Mouse (Mus musculus) forebrain, embryonic 12.5 days (tissue): ENCODE results near the gene Nodal. TPM values are rescaled to one million over a fixed set of nuclear protein-coding genes. Genes with fewer than 3 reads are reported as not detected.

ENCODE experiments used
- ATAC-seq: fragments of 200-750 bp; cut with Nextera tagmentation; 2 replicates; pipeline ENCODE4 v1.8.0; 2017; ENCODE audit warnings: moderate TSS enrichment; ENCODE audit not compliant: low FRiP score
- H3K27ac ChIP-seq: fragments of 300-500 bp; sonication (generic); 2 replicates; pipeline ENCODE4 v1.5.1; 2016; ENCODE audit warnings: mild to moderate bottlenecking
- H3K27me3 ChIP-seq: fragments of 300-500 bp; sonication (generic); 2 replicates; pipeline ENCODE4 v1.6.1; 2016; ENCODE audit warnings: mild to moderate bottlenecking
- H3K36me3 ChIP-seq: fragments of 300-500 bp; sonication (generic); replicated peaks from 2 replicates; pipeline ENCODE4 v1.6.1; 2016; ENCODE audit warnings: mild to moderate bottlenecking
- H3K4me1 ChIP-seq: fragments of 300-500 bp; sonication (generic); 2 replicates; pipeline ENCODE4 v1.6.1; 2016
- H3K4me2 ChIP-seq: fragments of 300-500 bp; sonication (generic); 2 replicates; pipeline ENCODE4 v1.6.1; 2016; ENCODE audit warnings: mild to moderate bottlenecking, moderate library complexity
- H3K4me3 ChIP-seq: fragments of 300-500 bp; sonication (generic); replicated peaks from 2 replicates; pipeline ENCODE4 v1.5.1; 2016; ENCODE audit warnings: mild to moderate bottlenecking
- H3K9ac ChIP-seq: fragments of 300-500 bp; sonication (generic); 2 replicates; pipeline ENCODE4 v1.6.1; 2016; ENCODE audit warnings: mild to moderate bottlenecking
- H3K9me3 ChIP-seq: fragments of 300-500 bp; sonication (generic); 2 replicates; pipeline ENCODE4 v1.6.1; 2016
- WGBS: fragments of 180-500 bp; shearing (Covaris S2); methylation state at CpG from one replicate; pipeline ENCODE4 v1.1.7; 2016; 5-methylcytosine and 5-hydroxymethylcytosine counted together
- polyA plus RNA-seq: library from polyadenylated mRNA; unstranded; fragments of >200 nt; fragmentation: Nextera tagmentation; extraction: Ambion mirVana; gene quantifications from 2 replicates; pipeline ENCODE4 v1.2.1, GENCODE M21; 2016

The Nodal gene
- 0.15 TPM in 1 of 2 replicates, not detected in the other for polyA plus RNA-seq

- Histone ChIP-seq H3K4me2 (peak within 1 kb of the TSS; percentile 86), H3K27me3 (peaks cover 58% of the 10 kb centered on the region), H3K4me3 (peak within 1 kb of the TSS; percentile 45), H3K4me1 (peaks cover 15% of the 10 kb centered on the region), H3K36me3 (no peaks in the 10 kb centered on the region), H3K27ac (no peak within 1 kb of the TSS), H3K9me3 (no peaks in the 10 kb centered on the region), H3K9ac (peak within 1 kb of the TSS; percentile 49; the same call in 1 of the 2 replicates)
- 0 out of 2 replicates have a peak, but pooled peaks have one; percentile 14 for ATAC-seq
- WGBS = 32% methylated on average over 10 of the region's 10 CpGs
Observed at GRCm38 (mm10) chr10:61417672-61418071, at the start of gene Nodal. Gene Nodal (plus strand): TSS chr10:61417972.

- no peaks in the 10 kb centered on the region for H3K36me3 ChIP-seq
- WGBS = 65% methylated on average over 5 of the region's 5 CpGs
- H3K4me3 ChIP-seq = no peak overlapping the region
- no peak overlapping the region for H3K27ac ChIP-seq
- no peak for ATAC-seq
- H3K4me1 ChIP-seq = no peaks in the 10 kb centered on the region
- no peaks in the 10 kb centered on the region for H3K9me3 ChIP-seq
- no peaks in the 10 kb centered on the region for H3K27me3 ChIP-seq
- H3K4me2 ChIP-seq = no peak overlapping the region
- H3K9ac ChIP-seq = no peak overlapping the region
Observed at GRCm38 (mm10) chr10:61369755-61370154, 48.0 kb upstream of the Nodal start.

GRCm38 (mm10) chr10:61370273-61370979 lies 47.3 kb upstream of the Nodal start:
- 0 out of 2 replicates have a peak, but pooled peaks cover 5% of the 10 kb centered on the region for H3K4me1 ChIP-seq

GRCm38 (mm10) chr10:61371884-61372584 lies 45.7 kb upstream of the Nodal start:
- 0 out of 2 replicates have a peak, but pooled peaks cover 5% of the 10 kb centered on the region for H3K4me1 ChIP-seq

More at GRCm38 (mm10) chr10:61370273-61370979, 47.3 kb upstream of the Nodal start:
- 80% methylated on average over 18 of the region's 18 CpGs for WGBS
- no peaks in the 10 kb centered on the region for H3K27me3 ChIP-seq
- H3K27ac ChIP-seq = no peak overlapping the region
- no peaks in the 10 kb centered on the region for H3K36me3 ChIP-seq
- no peak overlapping the region for H3K4me2 ChIP-seq
- no peak for ATAC-seq
- H3K9me3 ChIP-seq = no peaks in the 10 kb centered on the region
- no peak overlapping the region for H3K9ac ChIP-seq
- no peak overlapping the region for H3K4me3 ChIP-seq

GRCm38 (mm10) chr10:61372585-61372923 lies 45.2 kb upstream of the Nodal start:
- H3K27me3 ChIP-seq = no peaks in the 10 kb centered on the region
- no peaks in the 10 kb centered on the region for H3K36me3 ChIP-seq
- no peak overlapping the region for H3K4me2 ChIP-seq
- no peaks in the 10 kb centered on the region for H3K9me3 ChIP-seq
- 0 out of 2 replicates have a peak, but pooled peaks cover 5% of the 10 kb centered on the region for H3K4me1 ChIP-seq
- no peak overlapping the region for H3K4me3 ChIP-seq
- WGBS = 74% methylated on average over 4 of the region's 4 CpGs
- no peak for ATAC-seq
- H3K27ac ChIP-seq = no peak overlapping the region
- no peak overlapping the region for H3K9ac ChIP-seq

More at GRCm38 (mm10) chr10:61371884-61372584, 45.7 kb upstream of the Nodal start:
- Histone ChIP-seq H3K27ac (no peak overlapping the region), H3K4me2 (no peak overlapping the region), H3K36me3 (no peaks in the 10 kb centered on the region), H3K27me3 (no peaks in the 10 kb centered on the region), H3K4me3 (no peak overlapping the region), H3K9ac (no peak overlapping the region), H3K9me3 (no peaks in the 10 kb centered on the region)
- ATAC-seq = no peak
- 86% methylated on average over 9 of the region's 9 CpGs for WGBS

GRCm38 (mm10) chr10:61374076-61374475 lies 43.7 kb upstream of the Nodal start:
- WGBS = 61% methylated on average over 4 of the region's 4 CpGs
- no peak overlapping the region for H3K27ac ChIP-seq
- H3K4me1 ChIP-seq = peaks cover 5% of the 10 kb centered on the region; the same call in 1 of the 2 replicates
- no peak for ATAC-seq
- no peaks in the 10 kb centered on the region for H3K36me3 ChIP-seq
- no peaks in the 10 kb centered on the region for H3K9me3 ChIP-seq
- H3K4me3 ChIP-seq = no peak overlapping the region
- no peak overlapping the region for H3K4me2 ChIP-seq
- no peaks in the 10 kb centered on the region for H3K27me3 ChIP-seq
- no peak overlapping the region for H3K9ac ChIP-seq

- ATAC-seq = no peak
- no peak overlapping the region for H3K9ac ChIP-seq
- H3K4me2 ChIP-seq = no peak overlapping the region
- H3K4me3 ChIP-seq = no peak overlapping the region
- no peaks in the 10 kb centered on the region for H3K9me3 ChIP-seq
- no peaks in the 10 kb centered on the region for H3K27me3 ChIP-seq
- H3K4me1 ChIP-seq = peaks cover 6% of the 10 kb centered on the region; the same call in 1 of the 2 replicates
- no peaks in the 10 kb centered on the region for H3K36me3 ChIP-seq
- no peak overlapping the region for H3K27ac ChIP-seq
- WGBS = 79% methylated on average over 6 of the region's 6 CpGs
Observed at GRCm38 (mm10) chr10:61374771-61375481, 42.8 kb upstream of the Nodal start.

- Histone ChIP-seq H3K4me3 (no peak overlapping the region), H3K27me3 (peaks cover 29% of the 10 kb centered on the region), H3K4me2 (no peak overlapping the region), H3K9me3 (no peaks in the 10 kb centered on the region), H3K9ac (no peak overlapping the region), H3K4me1 (peaks cover 32% of the 10 kb centered on the region), H3K36me3 (no peaks in the 10 kb centered on the region), H3K27ac (no peak overlapping the region)
- ATAC-seq = no peak
- WGBS = 96% methylated on average over 5 of the region's 5 CpGs
Observed at GRCm38 (mm10) chr10:61378050-61378449, 39.7 kb upstream of the Nodal start.

- ATAC-seq = no peak
- Histone ChIP-seq H3K27me3 (peaks cover 29% of the 10 kb centered on the region), H3K4me3 (no peak overlapping the region), H3K36me3 (no peaks in the 10 kb centered on the region), H3K27ac (no peak overlapping the region), H3K4me2 (no peak overlapping the region), H3K9ac (no peak overlapping the region), H3K4me1 (peaks cover 34% of the 10 kb centered on the region), H3K9me3 (no peaks in the 10 kb centered on the region)
- WGBS = 86% methylated on average over 5 of the region's 5 CpGs
Observed at GRCm38 (mm10) chr10:61378698-61379097, 39.1 kb upstream of the Nodal start.

GRCm38 (mm10) chr10:61379340-61380040 lies 38.3 kb upstream of the Nodal start:
- Histone ChIP-seq H3K9me3 (no peaks in the 10 kb centered on the region), H3K27ac (no peak overlapping the region), H3K4me3 (no peak overlapping the region), H3K36me3 (no peaks in the 10 kb centered on the region), H3K4me2 (0 out of 2 replicates have a peak overlapping the region, but pooled peaks have one; percentile 8), H3K9ac (no peak overlapping the region; the same call in 1 of the 2 replicates), H3K4me1 (peaks cover 40% of the 10 kb centered on the region), H3K27me3 (peaks cover 32% of the 10 kb centered on the region)
- 90% methylated on average over 13 of the region's 13 CpGs for WGBS
- ATAC-seq = no peak

- Histone ChIP-seq H3K4me2 (peak overlapping the region; percentile 8; the same call in 1 of the 2 replicates), H3K27me3 (peaks cover 39% of the 10 kb centered on the region), H3K4me3 (no peak overlapping the region), H3K9me3 (no peaks in the 10 kb centered on the region), H3K4me1 (peaks cover 36% of the 10 kb centered on the region), H3K36me3 (no peaks in the 10 kb centered on the region), H3K9ac (no peak overlapping the region; the same call in 1 of the 2 replicates), H3K27ac (no peak overlapping the region)
- ATAC-seq = no peak
- 11% methylated on average over 9 of the region's 9 CpGs for WGBS
Observed at GRCm38 (mm10) chr10:61380186-61380585, 37.6 kb upstream of the Nodal start.
